Mouse (Mus musculus) layer of hippocampus, postnatal 25 days (tissue): ENCODE data around the gene Cdc6. TPM values are rescaled to one million over a fixed set of nuclear protein-coding genes. Genes with fewer than 3 reads are reported as not detected.
A peak's percentile ranks its signal among the peaks of the same experiment; 100 is the strongest.

Source experiments
- DNase-seq, 2 experiments: peaks; one replicate each; pipeline ENCODE4 v3.0.0; 2022; ENCODE audit warnings: mixed read lengths in 2 of 2, low spot score in 1 of 2; ENCODE audit errors: extremely low spot score in 1 of 2
- total RNA-seq, 2 experiments: library from RNA; stranded (reverse); gene quantifications; 2 replicates each; pipeline ENCODE4 v1.2.3; 2021

The Cdc6 gene
- total RNA-seq, 2 experiments from 2014 or later, result 0.54 to 0.94 TPM

- no peak for DNase-seq
Measured at GRCm38 (mm10) chr11:98941826-98942550, 34.4 kb downstream of the Cdc6 start.

GRCm38 (mm10) chr11:98942555-98942922 is 34.9 kb downstream of the Cdc6 start:
- no peak for DNase-seq

- no peak for DNase-seq
Measured at GRCm38 (mm10) chr11:98942923-98943641, 35.5 kb downstream of the Cdc6 start.

- no peak for DNase-seq
Measured at GRCm38 (mm10) chr11:98943741-98944461, 36.3 kb downstream of the Cdc6 start.

GRCm38 (mm10) chr11:98944897-98945604 is 37.5 kb downstream of the Cdc6 start:
- no peak for DNase-seq

GRCm38 (mm10) chr11:98945605-98945977 is 38.0 kb downstream of the Cdc6 start:
- DNase-seq, result no peak

GRCm38 (mm10) chr11:98947969-98948569 is 40.5 kb downstream of the Cdc6 start:
- DNase-seq, result no peak

GRCm38 (mm10) chr11:98949242-98949957 is 41.8 kb downstream of the Cdc6 start:
- DNase-seq, result no peak

GRCm38 (mm10) chr11:98949958-98950460 is 42.4 kb downstream of the Cdc6 start:
- DNase-seq, result no peak

- no peak for DNase-seq
Measured at GRCm38 (mm10) chr11:98950484-98950883, 42.9 kb downstream of the Cdc6 start.

GRCm38 (mm10) chr11:98951026-98951906 is 43.7 kb downstream of the Cdc6 start:
- no peak for DNase-seq

- DNase-seq, result no peak
Measured at GRCm38 (mm10) chr11:98952111-98952510, 44.5 kb downstream of the Cdc6 start.

GRCm38 (mm10) chr11:98952736-98953135 is 45.1 kb downstream of the Cdc6 start:
- DNase-seq, result no peak

- no peak for DNase-seq
Measured at GRCm38 (mm10) chr11:98953361-98953760, 45.8 kb downstream of the Cdc6 start.

GRCm38 (mm10) chr11:98953835-98954320 is 46.3 kb downstream of the Cdc6 start:
- DNase-seq, result no peak

GRCm38 (mm10) chr11:98954373-98954772 is 46.8 kb downstream of the Cdc6 start:
- DNase-seq, result peak in 1 of 2 experiments; percentile 78

GRCm38 (mm10) chr11:98954801-98955706 is 47.5 kb downstream of the Cdc6 start:
- DNase-seq, result no peak
